Mouse (Mus musculus): ENCODE measurements around the gene Arhgap15.

Gene Arhgap15

GRCm38 (mm10) chr2:44024704-44025103 is 276.1 kb downstream of the Arhgap15 start:
- DNase-seq (ENCODE audit: low read depth in 2 of 2, low spot score in 2 of 2): no peak

DNA sequence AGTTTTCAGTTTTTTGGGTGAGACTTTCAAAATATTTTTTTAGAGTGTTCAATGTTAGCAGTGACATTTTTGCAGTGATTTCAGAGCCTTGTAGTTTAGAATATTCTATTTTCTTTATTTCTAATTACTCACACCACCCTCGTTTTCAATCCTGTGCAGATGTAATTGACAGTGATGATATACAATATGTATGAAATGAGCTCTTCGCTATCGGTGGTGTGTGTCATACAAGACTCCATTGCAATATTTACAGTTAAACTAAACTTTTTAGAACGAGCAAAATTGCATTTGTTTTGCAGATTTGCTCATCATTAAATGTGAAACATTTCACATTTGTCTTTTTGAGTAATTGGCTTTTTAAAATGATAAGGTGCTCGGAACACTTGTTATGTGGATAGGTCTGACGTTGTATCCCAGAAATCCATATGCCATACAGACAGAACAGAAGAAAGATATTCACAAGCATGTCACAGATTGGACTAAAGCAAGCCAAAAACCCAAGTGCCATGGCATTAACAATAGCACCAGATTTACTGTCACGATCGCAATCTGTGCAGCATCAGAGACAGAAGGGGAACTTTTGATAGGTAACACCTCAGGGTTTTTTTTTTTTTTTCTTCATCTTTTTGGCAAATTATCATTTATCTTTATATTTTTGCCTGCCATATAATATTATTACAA is 280.6 kb downstream of the Arhgap15 start:
- no peak for DNase-seq (ENCODE audit: low read depth in 2 of 2, low spot score in 2 of 2)

DNA sequence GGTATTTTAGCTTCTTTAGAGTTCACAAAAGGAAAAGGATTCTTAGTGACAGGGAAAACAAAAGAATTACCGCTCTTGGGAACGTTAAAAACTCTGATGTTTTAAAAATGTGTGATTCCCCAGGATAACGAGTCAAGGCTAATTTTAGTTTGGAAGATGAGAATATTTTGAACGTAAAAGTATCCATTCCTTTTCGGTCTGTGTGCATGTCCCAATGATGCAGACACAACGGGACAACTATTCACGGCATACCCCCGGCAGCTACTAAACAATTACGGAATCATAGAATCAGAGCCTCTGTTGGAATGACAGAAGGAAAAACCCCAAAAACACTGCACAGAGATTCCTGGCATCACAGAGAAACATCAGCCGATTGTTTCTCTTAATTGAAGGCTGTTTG is 281.2 kb downstream of the Arhgap15 start:
- DNase-seq (ENCODE audit: low read depth in 2 of 2, low spot score in 2 of 2): no peak

- DNase-seq (ENCODE audit: low read depth in 2 of 2, low spot score in 2 of 2): no peak
Observed at GRCm38 (mm10) chr2:44039522-44040203, 291.0 kb downstream of the Arhgap15 start.

DNA sequence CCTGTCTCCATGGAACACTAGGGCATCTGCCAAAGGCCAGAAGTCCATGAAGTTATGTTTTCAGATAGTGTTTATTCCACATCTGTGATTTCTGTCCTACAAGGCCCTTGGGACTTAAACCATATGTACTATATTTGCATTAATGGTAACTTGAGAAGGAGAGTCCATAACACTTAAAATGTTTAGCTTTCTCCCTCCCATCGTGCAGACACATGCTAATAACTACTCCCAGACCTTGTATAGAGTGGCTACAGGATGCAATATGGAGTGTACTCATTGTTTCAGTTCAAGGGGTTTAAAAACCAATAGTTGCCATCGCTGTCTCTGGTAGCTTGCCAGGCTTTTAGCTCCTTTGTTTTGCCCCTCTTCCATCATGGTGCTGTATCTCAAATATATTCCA is 295.5 kb downstream of the Arhgap15 start:
- DNase-seq (ENCODE audit: low read depth in 2 of 2, low spot score in 2 of 2): no peak

- DNase-seq (ENCODE audit: low read depth in 2 of 2, low spot score in 2 of 2): no peak
Observed at GRCm38 (mm10) chr2:44044634-44045033, 296.0 kb downstream of the Arhgap15 start.

DNA sequence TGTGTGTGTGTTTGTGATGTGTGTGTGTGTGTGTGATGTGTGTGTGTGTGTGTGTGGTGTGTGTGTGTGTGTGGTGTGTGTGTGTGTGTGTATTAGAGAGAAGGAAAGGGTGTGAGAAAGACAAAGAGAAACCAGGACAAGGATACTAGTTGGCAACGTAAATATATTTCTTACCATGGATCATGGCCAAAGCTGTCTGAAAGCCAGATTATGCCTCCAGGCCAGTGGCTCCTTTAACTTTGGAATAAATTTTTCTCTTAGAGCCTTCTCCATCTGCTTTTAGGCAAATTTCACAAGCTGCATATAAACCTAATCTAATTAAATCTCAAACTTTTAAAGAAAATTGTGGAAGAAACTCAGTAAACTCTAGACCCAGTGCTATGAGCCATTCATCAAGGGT is 296.6 kb downstream of the Arhgap15 start:
- no peak for DNase-seq (ENCODE audit: low read depth in 2 of 2, low spot score in 2 of 2)

GRCm38 (mm10) chr2:44060306-44060705 is 311.7 kb downstream of the Arhgap15 start:
- DNase-seq (ENCODE audit: low read depth in 2 of 2, low spot score in 2 of 2): no peak

DNA sequence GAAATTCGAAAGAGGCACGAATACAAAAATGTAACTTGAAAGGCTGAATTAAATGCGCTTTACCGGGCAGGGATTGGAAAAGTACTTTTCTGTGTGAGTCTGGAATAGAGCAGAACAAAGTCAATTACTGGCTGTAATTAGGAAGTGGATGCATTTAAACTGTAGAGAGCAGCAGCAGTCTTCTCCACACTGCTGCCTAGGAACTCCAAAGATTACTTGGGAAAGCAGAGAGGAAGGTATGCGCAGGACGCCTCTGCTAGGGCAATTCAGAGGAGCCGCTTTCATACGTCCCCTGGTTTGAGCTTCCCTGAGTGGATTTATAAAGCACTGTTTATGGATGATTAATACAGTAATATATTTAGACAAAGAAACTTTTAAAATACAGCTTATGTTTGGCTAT is 312.1 kb downstream of the Arhgap15 start:
- no peak for DNase-seq (ENCODE audit: low read depth in 2 of 2, low spot score in 2 of 2)

- DNase-seq (ENCODE audit: low read depth in 2 of 2, low spot score in 2 of 2): no peak
Observed at GRCm38 (mm10) chr2:44065067-44065466, 316.4 kb downstream of the Arhgap15 start.

GRCm38 (mm10) chr2:44068151-44068840 is 319.7 kb downstream of the Arhgap15 start:
- no peak for DNase-seq (ENCODE audit: low read depth in 2 of 2, low spot score in 2 of 2)

DNA sequence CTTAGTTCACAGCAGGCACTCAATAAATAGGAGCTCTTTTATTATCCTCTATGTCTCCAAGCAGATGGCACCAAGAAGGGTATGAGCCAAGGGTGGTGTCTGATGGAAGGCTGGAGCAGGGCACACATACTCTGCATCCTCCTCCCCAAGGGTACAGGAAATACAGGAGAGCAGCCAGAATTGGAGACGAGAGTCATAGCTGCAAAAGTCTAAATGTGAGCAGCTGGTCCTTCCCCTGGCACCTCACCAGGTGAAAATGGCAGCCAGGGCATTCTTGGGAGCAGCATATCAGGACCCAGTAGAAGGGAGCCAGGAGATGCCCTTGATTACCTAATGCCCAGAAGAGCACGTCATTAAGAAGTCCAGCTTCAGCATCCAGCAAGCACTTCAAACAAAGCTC is 320.3 kb downstream of the Arhgap15 start:
- no peak for DNase-seq (ENCODE audit: low read depth in 2 of 2, low spot score in 2 of 2)

DNA sequence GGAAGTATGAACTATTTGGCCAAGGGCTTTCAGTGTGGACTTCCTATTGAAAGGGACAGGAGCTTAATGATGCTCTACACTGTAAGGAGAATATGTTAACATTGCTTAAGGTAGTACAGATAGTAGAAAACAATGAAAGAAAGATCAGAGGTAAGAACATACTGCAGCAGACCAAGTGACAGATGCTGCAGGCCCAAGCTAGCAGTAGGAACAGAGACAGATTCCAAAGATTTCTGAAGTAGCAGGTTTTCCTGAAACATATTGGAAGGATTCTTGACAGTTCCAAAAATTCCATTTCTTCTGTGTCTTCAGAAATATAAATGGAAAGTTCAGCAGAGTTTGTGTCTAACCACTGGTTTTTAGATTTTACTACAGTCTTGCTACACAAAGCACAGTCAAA is 327.9 kb downstream of the Arhgap15 start:
- DNase-seq (ENCODE audit: low read depth in 2 of 2, low spot score in 2 of 2): no peak

DNA sequence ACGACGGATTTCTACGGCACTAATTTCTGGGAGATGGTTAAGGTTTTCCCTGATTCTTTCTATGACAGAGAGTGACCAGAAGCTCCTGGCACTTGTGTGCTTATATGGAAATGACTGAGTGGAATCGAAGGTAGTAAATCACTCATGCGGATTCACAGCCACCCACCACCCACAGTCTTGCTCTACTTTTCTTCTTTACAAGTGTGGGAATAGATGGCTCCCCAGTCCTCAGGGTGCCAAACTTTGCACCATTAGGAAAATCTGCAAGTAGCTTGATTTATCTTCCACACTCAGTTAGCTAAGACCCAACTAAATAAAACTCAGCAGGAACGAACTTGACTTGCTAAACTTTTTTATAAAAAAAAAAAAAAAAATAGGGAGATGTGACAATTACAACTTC is 331.9 kb downstream of the Arhgap15 start:
- no peak for DNase-seq (ENCODE audit: low read depth in 2 of 2, low spot score in 2 of 2)

DNA sequence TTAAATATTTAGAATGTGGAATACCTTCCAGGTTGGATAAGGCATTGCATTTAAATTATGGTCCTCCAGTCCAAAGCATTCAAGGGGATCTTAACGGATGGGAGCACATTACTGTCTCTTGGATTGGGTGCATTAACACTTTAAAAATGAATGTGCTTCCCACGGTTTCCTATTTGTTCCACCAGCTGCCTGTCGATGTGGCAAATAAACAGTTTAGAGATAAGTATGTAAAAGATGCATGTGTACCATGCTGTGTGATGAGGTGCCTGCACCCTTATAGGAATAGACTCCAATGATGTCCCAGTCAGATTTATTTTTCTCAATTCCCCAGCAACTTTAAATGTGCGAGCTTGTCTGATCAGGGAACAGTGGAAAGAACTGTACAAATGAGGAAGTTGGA is 332.6 kb downstream of the Arhgap15 start:
- no peak for DNase-seq (ENCODE audit: low read depth in 2 of 2, low spot score in 2 of 2)

GRCm38 (mm10) chr2:44084471-44084870 is 335.8 kb downstream of the Arhgap15 start:
- no peak for DNase-seq (ENCODE audit: low read depth in 2 of 2, low spot score in 2 of 2)

DNA sequence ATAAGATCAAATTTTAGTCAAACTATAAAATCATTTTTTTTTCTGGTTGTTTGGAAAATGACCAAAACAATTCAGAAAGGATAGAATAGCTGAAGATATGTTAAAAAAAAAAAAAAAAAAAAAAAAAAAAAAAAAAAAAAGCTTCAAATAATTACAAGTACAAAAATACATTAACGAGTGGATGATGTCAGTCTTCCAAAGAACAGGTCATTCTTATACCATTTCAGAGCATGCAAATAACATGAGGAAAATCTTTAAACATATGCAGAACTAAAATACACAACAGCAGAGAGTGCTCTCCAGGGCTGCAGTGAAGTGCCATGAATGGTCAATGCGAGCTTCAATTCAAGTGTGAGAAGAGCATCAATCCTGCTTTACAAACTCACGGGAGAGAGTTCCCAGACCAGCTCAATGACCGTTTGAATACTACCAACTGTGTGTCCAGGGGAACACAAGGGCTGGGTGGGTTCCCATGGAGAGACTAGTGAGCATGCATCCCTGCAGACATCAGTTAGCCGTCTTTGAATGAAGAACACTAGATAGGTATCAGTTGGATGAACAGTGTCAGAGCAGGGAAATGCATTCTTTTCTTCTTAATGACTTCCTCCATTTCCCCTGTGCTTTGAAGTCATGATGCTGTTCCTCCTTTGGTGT is 337.9 kb downstream of the Arhgap15 start:
- no peak for DNase-seq (ENCODE audit: low read depth in 2 of 2, low spot score in 2 of 2)

GRCm38 (mm10) chr2:44098552-44098951 is 349.9 kb downstream of the Arhgap15 start:
- DNase-seq (ENCODE audit: low read depth in 2 of 2, low spot score in 2 of 2): no peak

GRCm38 (mm10) chr2:44102351-44102750 is 353.7 kb downstream of the Arhgap15 start:
- DNase-seq (ENCODE audit: low read depth in 2 of 2, low spot score in 2 of 2): no peak

- no peak for DNase-seq (ENCODE audit: low read depth in 2 of 2, low spot score in 2 of 2)
Observed at GRCm38 (mm10) chr2:44103321-44103720, 354.7 kb downstream of the Arhgap15 start.

DNA sequence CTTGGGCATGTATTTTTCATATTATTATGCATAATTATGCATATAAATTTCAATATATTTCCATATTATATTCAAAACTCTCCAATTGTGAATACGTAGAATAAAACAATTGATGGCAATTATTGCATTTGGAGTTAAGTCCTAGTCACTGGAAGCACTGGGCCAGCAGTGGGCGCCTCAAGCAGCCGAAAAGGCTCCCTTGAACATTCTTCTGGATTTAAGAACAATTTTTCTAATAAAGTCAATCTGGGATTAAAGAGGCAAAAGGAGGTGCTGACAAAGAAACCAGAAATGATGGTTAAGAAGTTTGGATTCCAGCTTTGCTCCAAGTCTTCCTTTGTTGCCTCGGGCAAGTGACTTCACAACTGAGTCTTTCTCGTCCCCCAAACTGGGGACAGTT is 355.1 kb downstream of the Arhgap15 start:
- no peak for DNase-seq (ENCODE audit: low read depth in 2 of 2, low spot score in 2 of 2)
